Comparison of ENCODE assay signal across 12 mouse cellular contexts in genomic region chr17:77452085-77452484, GRCm38 (mm10).
"Had no signal": no experiment of that assay in that cellular context is flagged by ENCODE, and none has a peak within 500 bp of the region (broad histone marks: within the 10 kb centered on the region; RNA-seq: fewer than 3 reads in every experiment).

No protein-coding gene starts in this region.

- H3K4me1 ChIP-seq: limb, embryonic 13.5 days; liver, embryonic 15.5 days; lung, embryonic 15.5 days; midbrain, embryonic 12.5 days had no signal

- H3K27ac ChIP-seq: layer of hippocampus, adult 2 months; limb, embryonic 13.5 days; liver, embryonic 15.5 days; lung, embryonic 15.5 days; midbrain, embryonic 12.5 days had no signal

- H3K9me3 ChIP-seq: limb, embryonic 13.5 days; liver, embryonic 15.5 days; lung, embryonic 15.5 days; midbrain, embryonic 12.5 days had no signal

- H3K4me3 ChIP-seq: layer of hippocampus, adult 2 months; limb, embryonic 13.5 days; liver, embryonic 15.5 days; lung, embryonic 15.5 days; midbrain, embryonic 12.5 days had no signal

- H3K36me3 ChIP-seq: limb, embryonic 13.5 days; liver, embryonic 15.5 days; lung, embryonic 15.5 days; midbrain, embryonic 12.5 days had no signal

- H3K4me2 ChIP-seq: limb, embryonic 13.5 days; liver, embryonic 11.5 days; liver, embryonic 15.5 days; lung, embryonic 15.5 days; midbrain, embryonic 12.5 days had no signal

- H3K9ac ChIP-seq: limb, embryonic 13.5 days; liver, embryonic 15.5 days; lung, embryonic 15.5 days; midbrain, embryonic 12.5 days had no signal

- DNase-seq: kidney, adult 11 months; kidney, postnatal 25 days; left cerebral cortex, postnatal 4 days; lung, postnatal 14 days; right cerebral cortex, postnatal 14 days; thymus, postnatal 4 days had no signal

- H3K27me3 ChIP-seq: limb, embryonic 13.5 days; liver, embryonic 15.5 days; lung, embryonic 15.5 days; midbrain, embryonic 12.5 days had no signal
